Mouse (Mus musculus) myocyte (in vitro differentiated cells): ENCODE results near the gene Gm45062.

ENCODE experiments used
- POLR2A ChIP-seq: IDR thresholded peaks from one replicate; pipeline ENCODE4 v1.6.1; 2011; ENCODE audit warnings: low read depth, mild to moderate bottlenecking, control low read depth, moderate library complexity; ENCODE audit not compliant: insufficient read length
- TCF12 ChIP-seq: IDR thresholded peaks from one replicate; pipeline ENCODE4 v1.6.1; 2011; ENCODE audit warnings: mild to moderate bottlenecking, control low read depth; ENCODE audit not compliant: poor library complexity, insufficient read depth, severe bottlenecking

- TF ChIP-seq POLR2A (no peak), TCF12 (no peak)
Observed at GRCm38 (mm10) chr6:8441814-8442213, 182.6 kb downstream of the Gm45062 start.
